Mouse (Mus musculus) MEL (cell line): ENCODE results near the gene Il15ra. TPM values are rescaled to one million over a fixed set of nuclear protein-coding genes. Genes with fewer than 3 reads are reported as not detected.

Experiments used
- DNase-seq: peaks from one replicate; pipeline ENCODE4 v3.0.0; 2011; ENCODE audit warnings: low read depth, low spot score
- H3K27ac ChIP-seq: 2 replicates; pipeline ENCODE4 v1.5.1; 2012; ENCODE audit warnings: low read depth, mild to moderate bottlenecking, control low read depth, low read length, moderate library complexity; ENCODE audit not compliant: control insufficient read depth
- H3K27me3 ChIP-seq, 2 experiments: fragments of 150-350 bp in 1 of 2; sonication (generic) in 1 of 2; 2 replicates each; pipeline ENCODE4 v1.6.1; 2012; ENCODE audit warnings: low read length in 2 of 2, mild to moderate bottlenecking in 2 of 2, improper control_type of control experiment in 1 of 2, moderate library complexity in 1 of 2; ENCODE audit not compliant: insufficient read depth in 2 of 2, control insufficient read depth in 1 of 2
- H3K36me3 ChIP-seq, 2 experiments: 2 replicates each; pipeline ENCODE4 v1.6.1; 2012 to 2014; ENCODE audit warnings: low read length in 2 of 2, improper control_type of control experiment in 1 of 2, inconsistent platforms in 1 of 2, mild to moderate bottlenecking in 1 of 2; ENCODE audit not compliant: insufficient read depth in 2 of 2, control insufficient read depth in 1 of 2
- H3K4me1 ChIP-seq, 2 experiments: fragments of 150-350 bp in 1 of 2; sonication (generic) in 1 of 2; 2 replicates each; pipeline ENCODE4 v1.6.1; 2012; ENCODE audit warnings: low read length in 2 of 2, improper control_type of control experiment in 1 of 2, mild to moderate bottlenecking in 1 of 2; ENCODE audit not compliant: insufficient read depth in 2 of 2, control insufficient read depth in 1 of 2
- H3K4me3 ChIP-seq, 2 experiments: fragments of 150-350 bp in 1 of 2; sonication (generic) in 1 of 2; 2 replicates each; pipeline ENCODE4 v1.5.1; 2012; ENCODE audit warnings: low read depth in 2 of 2, low read length in 2 of 2, mild to moderate bottlenecking in 2 of 2, moderate library complexity in 2 of 2, control low read depth in 1 of 2, improper control_type of control experiment in 1 of 2; ENCODE audit not compliant: control insufficient read depth in 1 of 2, insufficient read depth in 1 of 2
- H3K79me2 ChIP-seq: 2 replicates; pipeline ENCODE4 v1.6.1; 2012; ENCODE audit warnings: mild to moderate bottlenecking, low read length, moderate library complexity; ENCODE audit not compliant: control insufficient read depth, poor library complexity, insufficient read depth
- H3K9ac ChIP-seq: 2 replicates; pipeline ENCODE4 v1.6.1; 2012; ENCODE audit warnings: low read depth, mild to moderate bottlenecking, control low read depth, low read length, moderate library complexity; ENCODE audit not compliant: control insufficient read depth, poor library complexity, severe bottlenecking
- H3K9me3 ChIP-seq: fragments of 150-350 bp; sonication (generic); replicated peaks from 2 replicates; pipeline ENCODE4 v1.6.1; 2012; ENCODE audit warnings: mild to moderate bottlenecking, low read length, improper control_type of control experiment, moderate library complexity; ENCODE audit not compliant: insufficient read depth
- CHD2 ChIP-seq: IDR thresholded peaks from 2 replicates; pipeline ENCODE4 v1.6.1; 2011; ENCODE audit warnings: low read length, improper control_type of control experiment
- CTCF ChIP-seq, 3 experiments: IDR thresholded peaks in 2 of 3; conservative IDR thresholded peaks in 1 of 3; 2 replicates each; pipeline ENCODE4 v1.5.1; 2011 to 2012; ENCODE audit warnings: low read length in 3 of 3, low read depth in 2 of 3, mild to moderate bottlenecking in 2 of 3, improper control_type of control experiment in 1 of 3, inconsistent platforms in 1 of 3, mixed read lengths in 1 of 3, moderate library complexity in 1 of 3; ENCODE audit not compliant: control insufficient read depth in 1 of 3, insufficient read depth in 1 of 3, poor library complexity in 1 of 3, severe bottlenecking in 1 of 3
- E2F4 ChIP-seq: IDR thresholded peaks from 2 replicates; pipeline ENCODE4 v1.6.1; 2011; ENCODE audit warnings: low read depth, low read length, improper control_type of control experiment, borderline replicate concordance
- EP300 ChIP-seq, 2 experiments: IDR thresholded peaks; 2 replicates each; pipeline ENCODE4 v1.6.1; 2011; ENCODE audit warnings: improper control_type of control experiment in 2 of 2, low read length in 2 of 2, low read depth in 1 of 2, mild to moderate bottlenecking in 1 of 2
- JUND ChIP-seq: IDR thresholded peaks from 2 replicates; pipeline ENCODE4 v1.6.1; 2011; ENCODE audit warnings: low read depth, mild to moderate bottlenecking, improper control_type of control experiment, low read length
- KAT2A ChIP-seq: conservative IDR thresholded peaks from 2 replicates; pipeline ENCODE4 v1.6.1; 2012; ENCODE audit warnings: low read depth, low read length, improper control_type of control experiment, inconsistent platforms
- MAFK ChIP-seq: IDR thresholded peaks from 2 replicates; pipeline ENCODE4 v1.6.1; 2011; ENCODE audit warnings: low read depth, mild to moderate bottlenecking, low read length, improper control_type of control experiment, borderline replicate concordance
- MEF2A ChIP-seq: IDR thresholded peaks from 2 replicates; pipeline ENCODE4 v1.6.1; 2014; ENCODE audit warnings: low read depth, mild to moderate bottlenecking, inconsistent platforms, low read length, improper control_type of control experiment; ENCODE audit not compliant: poor library complexity, insufficient replicate concordance, severe bottlenecking; ENCODE audit errors: extremely low read depth
- MXI1 ChIP-seq: IDR thresholded peaks from 2 replicates; pipeline ENCODE4 v1.6.1; 2011; ENCODE audit warnings: mild to moderate bottlenecking, low read depth, low read length, improper control_type of control experiment
- MYB ChIP-seq: IDR thresholded peaks from 2 replicates; pipeline ENCODE4 v1.6.1; 2011; ENCODE audit warnings: mild to moderate bottlenecking, low read depth, low read length, improper control_type of control experiment
- POLR2A ChIP-seq, 2 experiments: IDR thresholded peaks; 2 replicates each; pipeline ENCODE4 v1.6.1; 2011 to 2012; ENCODE audit warnings: low read length in 2 of 2, mild to moderate bottlenecking in 2 of 2, control low read depth in 1 of 2, improper control_type of control experiment in 1 of 2, low read depth in 1 of 2, moderate library complexity in 1 of 2; ENCODE audit not compliant: control insufficient read depth in 1 of 2, insufficient read depth in 1 of 2, poor library complexity in 1 of 2
- POLR2AphosphoS2 ChIP-seq: IDR thresholded peaks from 2 replicates; pipeline ENCODE4 v1.6.1; 2011; ENCODE audit warnings: low read length, improper control_type of control experiment
- RAD21 ChIP-seq: IDR thresholded peaks from 2 replicates; pipeline ENCODE4 v1.6.1; 2011; ENCODE audit warnings: mild to moderate bottlenecking, low read depth, low read length, improper control_type of control experiment
- RCOR1 ChIP-seq: IDR thresholded peaks from 2 replicates; pipeline ENCODE4 v1.6.1; 2012; ENCODE audit warnings: low read depth, mild to moderate bottlenecking, inconsistent platforms, low read length, improper control_type of control experiment
- SIN3A ChIP-seq: IDR thresholded peaks from 2 replicates; pipeline ENCODE4 v1.6.1; 2012; ENCODE audit warnings: low read length, improper control_type of control experiment, inconsistent platforms
- TBP ChIP-seq: IDR thresholded peaks from 2 replicates; pipeline ENCODE4 v1.8.0; 2011; ENCODE audit warnings: low read depth, low read length, improper control_type of control experiment
- TCF12 ChIP-seq: IDR thresholded peaks from 2 replicates; pipeline ENCODE4 v1.6.1; 2014; ENCODE audit warnings: low read depth, mild to moderate bottlenecking, inconsistent platforms, low read length, improper control_type of control experiment, moderate library complexity
- UBTF ChIP-seq: IDR thresholded peaks from 2 replicates; pipeline ENCODE4 v1.6.1; 2012; ENCODE audit warnings: low read depth, mild to moderate bottlenecking, inconsistent platforms, low read length, improper control_type of control experiment, moderate library complexity, borderline replicate concordance; ENCODE audit not compliant: insufficient read depth
- USF2 ChIP-seq, 2 experiments: IDR thresholded peaks; 2 replicates each; pipeline ENCODE4 v1.6.1; 2011 to 2012; ENCODE audit warnings: improper control_type of control experiment in 2 of 2, low read length in 2 of 2, borderline replicate concordance in 1 of 2, inconsistent platforms in 1 of 2, low read depth in 1 of 2, mild to moderate bottlenecking in 1 of 2; ENCODE audit not compliant: insufficient read depth in 1 of 2
- ZC3H11A ChIP-seq: IDR thresholded peaks from 2 replicates; pipeline ENCODE4 v1.6.1; 2012; ENCODE audit warnings: low read depth, mild to moderate bottlenecking, inconsistent platforms, low read length, improper control_type of control experiment
- ZKSCAN1 ChIP-seq: IDR thresholded peaks from 2 replicates; pipeline ENCODE4 v1.6.1; 2012; ENCODE audit warnings: low read depth, mild to moderate bottlenecking, inconsistent platforms, low read length, improper control_type of control experiment, moderate library complexity
- ZMIZ1 ChIP-seq: IDR thresholded peaks from 2 replicates; pipeline ENCODE4 v1.6.1; 2012; ENCODE audit warnings: low read depth, mild to moderate bottlenecking, inconsistent platforms, low read length, improper control_type of control experiment, moderate library complexity
- polyA plus RNA-seq, 2 experiments: library from polyadenylated mRNA; stranded (reverse) in 1 of 2; unstranded in 1 of 2; fragments of >175 nt in 1 of 2; fragments of >200 nt in 1 of 2; gene quantifications; 2 replicates each; pipeline versions ENCODE4 v1.2.1 to v1.2.4; 2012; ENCODE audit warnings: low replicate concordance in 2 of 2, low read depth in 1 of 2; ENCODE audit not compliant: insufficient read length in 2 of 2, insufficient read depth in 1 of 2, missing spikeins in 1 of 2
- total RNA-seq: library from RNA; depleted of rRNA; stranded (reverse); fragments of 300-350 nt; gene quantifications from 2 replicates; pipeline ENCODE4 v1.2.3, GENCODE M21; 2012; rRNA removed

Il15ra gene
- total RNA-seq (0.10 and 0.50 TPM in 2 replicates), polyA plus RNA-seq (under 1 TPM in 1 of 2 experiments, not detected in 1; 0.95 TPM)

DNA sequence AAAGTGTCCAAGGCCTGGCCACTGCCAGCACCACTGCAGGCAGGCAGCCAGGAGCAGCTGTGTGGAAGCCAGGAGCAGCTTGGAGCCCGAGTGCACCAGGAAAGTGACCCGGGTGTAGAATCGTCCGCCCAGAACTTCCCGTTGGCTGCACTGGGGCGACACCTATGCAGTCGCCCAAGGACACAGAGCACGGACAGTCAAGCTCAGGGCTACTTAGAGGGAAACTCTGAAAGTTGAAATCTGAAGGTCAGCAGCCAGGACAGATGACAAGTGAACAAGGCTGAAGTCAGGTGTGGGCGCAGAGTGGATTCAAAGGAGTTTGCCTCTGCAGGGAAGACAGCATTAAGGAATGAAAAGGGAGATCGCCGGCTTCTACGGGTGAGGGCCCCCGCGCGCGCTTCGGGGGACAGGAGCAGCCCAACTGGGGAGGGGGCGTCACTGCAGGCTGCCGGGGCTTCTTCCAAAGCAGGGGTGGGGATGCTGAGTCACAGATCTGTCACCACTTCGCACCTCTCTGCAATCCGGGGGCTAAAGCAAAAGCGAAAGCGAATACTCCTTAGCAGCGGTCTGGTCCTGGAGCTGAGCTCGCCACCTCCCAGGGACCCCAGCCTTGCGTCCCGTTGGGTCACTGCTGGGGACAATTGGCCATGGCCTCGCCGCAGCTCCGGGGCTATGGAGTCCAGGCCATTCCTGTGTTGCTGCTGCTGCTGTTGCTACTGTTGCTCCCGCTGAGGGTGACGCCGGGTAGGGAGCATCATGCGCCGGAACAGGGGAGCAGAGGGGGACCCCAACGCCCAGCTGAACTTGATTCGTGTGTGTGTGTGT lies at the start of gene Il15ra:
Il15ra (plus strand) TSS at position 90 of the 825 bp plus-strand sequence.
- Histone ChIP-seq H3K27ac (no peak within 1 kb of the TSS), H3K4me3 (peak within 1 kb of the TSS; percentile 76 to 96), H3K9ac (peak within 1 kb of the TSS; percentile 47), H3K79me2 (no peaks in the 10 kb centered on the region), H3K4me1 (peaks cover 0 to 3% of the 10 kb centered on the region in 2 experiments; a peak in 1 of 4 replicates), H3K27me3 (peaks cover 0 to 8% of the 10 kb centered on the region in 2 experiments), H3K36me3 (peaks cover 0 to 2% of the 10 kb centered on the region in 2 experiments; a peak in 1 of 4 replicates), H3K9me3 (no peaks in the 10 kb centered on the region)
- TF ChIP-seq POLR2AphosphoS2 (no peak), ZKSCAN1 (no peak), RAD21 (no peak), EP300 (IDR thresholded peaks at IDR 0.05; ENCODE audit: low read depth in 1 of 2, low read length in 2 of 2) (no peak), MAFK (no peak), JUND (no peak), CHD2 (no peak), E2F4 (no peak), TCF12 (no peak), MEF2A (no peak), MXI1 (no peak), UBTF (no peak), SIN3A (no peak), ZMIZ1 (no peak), CTCF (IDR thresholded peaks at IDR 0.05 in 2 of 3, conservative IDR thresholded peaks at IDR 0.05 in 1 of 3; ENCODE audit: control insufficient read depth in 1 of 3, insufficient read depth in 1 of 3, low read depth in 2 of 3, low read length in 3 of 3, poor library complexity in 1 of 3, severe bottlenecking in 1 of 3) (no peak), USF2 (IDR thresholded peaks at IDR 0.05; ENCODE audit: borderline replicate concordance in 1 of 2, insufficient read depth in 1 of 2, low read depth in 1 of 2, low read length in 2 of 2) (no peak), POLR2A (IDR thresholded peaks at IDR 0.05; ENCODE audit: control insufficient read depth in 1 of 2, insufficient read depth in 1 of 2, low read depth in 1 of 2, low read length in 2 of 2, poor library complexity in 1 of 2) (no peak)
- DNase-seq, result peak; percentile 50

DNA sequence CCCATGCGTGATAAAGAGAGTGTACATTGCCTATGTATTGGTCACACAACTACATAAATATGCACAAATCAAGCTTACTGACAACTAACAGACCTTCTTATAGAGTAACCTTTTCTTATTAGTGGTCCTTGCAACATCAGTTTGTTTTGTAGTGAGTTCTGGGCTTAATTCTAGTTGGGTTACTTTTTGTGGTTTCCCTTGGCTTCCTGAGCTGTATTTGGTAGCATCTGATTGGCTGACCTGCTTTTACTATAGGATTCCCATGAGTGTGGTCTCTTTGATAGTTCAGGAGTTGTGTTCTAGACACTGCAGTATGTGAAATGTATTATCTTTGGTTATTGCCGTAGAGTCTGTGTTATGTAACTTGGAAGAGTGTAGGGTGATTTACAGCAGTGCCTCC lies 47.5 kb upstream of the Il15ra start:
- Histone ChIP-seq H3K27ac (no peak overlapping the region), H3K9me3 (no peaks in the 10 kb centered on the region), H3K4me3 (no peak overlapping the region), H3K79me2 (no peaks in the 10 kb centered on the region), H3K36me3 (no peaks in the 10 kb centered on the region)
- DNase-seq, result no peak
- TF ChIP-seq USF2 (IDR thresholded peaks at IDR 0.05; ENCODE audit: borderline replicate concordance in 1 of 2, insufficient read depth in 1 of 2, low read depth in 1 of 2, low read length in 2 of 2), result no peak
- no peak for TF ChIP-seq MYB
- no peak for TF ChIP-seq RCOR1
- TF ChIP-seq KAT2A, result no peak
- TF ChIP-seq TBP, result no peak
- TF ChIP-seq ZC3H11A, result no peak
- TF ChIP-seq, all 39 proteins: peak for 0
- Histone ChIP-seq H3K4me1 (no peaks in the 10 kb centered on the region), H3K9ac (no peak overlapping the region), H3K27me3 (peaks cover 2 to 8% of the 10 kb centered on the region in 2 experiments; a peak in 3 of 4 replicates)
